Mouse (Mus musculus) spleen, adult 2 months (tissue): Measurements from ENCODE around the gene Tnip2.

Experiments
- CTCF ChIP-seq: fragments of 200-500 bp; IDR thresholded peaks from 2 replicates; pipeline ENCODE4 v1.5.1; 2011; ENCODE audit warnings: mild to moderate bottlenecking, inconsistent platforms; ENCODE audit not compliant: insufficient read depth, insufficient read length, insufficient replicate concordance; ENCODE audit errors: extremely low read depth
- POLR2A ChIP-seq: fragments of 200-500 bp; IDR thresholded peaks from 2 replicates; pipeline ENCODE4 v1.6.1; 2011; ENCODE audit warnings: low read depth, low read length, inconsistent platforms

GRCm38 (mm10) chr5:34489418-34489787 is 24.4 kb downstream of the Tnip2 start:
- no peak for TF ChIP-seq CTCF
- TF ChIP-seq POLR2A, result no peak
